Mouse (Mus musculus) heart, postnatal 4 days (tissue): ENCODE data around the gene Trove2. TPM values are rescaled to one million over a fixed set of nuclear protein-coding genes. Genes with fewer than 3 reads are reported as not detected.

Experiments used
- DNase-seq: peaks from one replicate; pipeline ENCODE4 v3.0.0; 2021
- total RNA-seq, 2 experiments: library from RNA; stranded (reverse); gene quantifications; 2 replicates each; pipeline ENCODE4 v1.2.3; 2021

Gene Trove2
- total RNA-seq = 10 to 100 TPM; 11.7 to 12.2 TPM

DNA sequence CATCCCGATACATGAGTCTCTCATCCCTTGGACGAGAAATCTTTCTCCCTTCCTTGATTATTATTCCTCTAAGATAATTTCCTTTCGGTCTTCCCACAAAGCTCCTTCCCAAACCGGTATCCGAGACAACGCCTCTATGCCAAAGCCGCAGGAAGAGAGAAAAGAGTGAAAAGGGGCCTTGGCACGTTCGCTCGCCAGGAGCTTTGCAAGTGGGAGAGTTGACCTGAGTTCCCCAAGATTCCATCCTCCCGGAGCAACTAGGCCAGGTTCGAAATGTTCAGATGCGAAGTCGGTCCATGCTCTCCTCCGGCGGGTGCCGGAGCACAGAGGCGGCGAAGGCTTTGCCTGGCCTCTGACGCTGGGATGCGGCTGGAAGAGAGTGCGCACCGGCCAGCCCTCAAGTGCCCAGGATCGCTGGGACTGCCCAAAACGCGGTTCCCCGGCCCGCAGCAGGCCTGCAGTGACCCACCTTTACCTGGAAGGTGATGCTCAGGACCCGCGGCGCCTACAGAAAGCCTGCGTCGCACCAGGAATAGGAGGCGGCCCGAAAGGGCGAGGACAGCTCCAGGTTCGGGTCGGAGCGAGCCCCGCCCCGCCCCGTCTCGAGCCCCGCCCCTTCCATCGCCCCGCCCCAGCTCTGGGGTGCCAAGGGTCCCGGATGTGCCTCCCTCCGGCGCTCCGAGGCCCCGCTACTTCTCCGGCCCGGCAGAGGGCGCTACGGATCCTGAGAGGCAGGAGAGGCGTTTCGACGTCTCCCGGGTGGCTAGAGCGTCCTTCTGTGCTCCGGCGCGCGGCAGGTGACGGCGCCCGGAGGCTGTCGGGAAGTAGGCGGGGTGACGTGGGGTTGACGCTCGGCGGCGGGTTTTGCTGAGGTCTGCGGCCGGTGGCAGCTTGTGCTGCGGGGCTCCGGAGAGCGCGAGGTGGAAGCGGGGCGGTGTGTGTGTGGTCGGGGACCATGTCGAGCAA, at the start of gene Trove2, which contains the start of gene Uchl5:
Trove2 (minus strand) TSS at position 623 of the 966 bp plus-strand sequence.
Uchl5 (plus strand) TSS at position 827 of the 966 bp plus-strand sequence.
- peak; percentile 99 for DNase-seq

GRCm38 (mm10) chr1:143822677-143823076, 45.8 kb upstream of the Trove2 start:
- no peak for DNase-seq

- no peak for DNase-seq
Observed at GRCm38 (mm10) chr1:143820096-143820877, 43.4 kb upstream of the Trove2 start.

DNA sequence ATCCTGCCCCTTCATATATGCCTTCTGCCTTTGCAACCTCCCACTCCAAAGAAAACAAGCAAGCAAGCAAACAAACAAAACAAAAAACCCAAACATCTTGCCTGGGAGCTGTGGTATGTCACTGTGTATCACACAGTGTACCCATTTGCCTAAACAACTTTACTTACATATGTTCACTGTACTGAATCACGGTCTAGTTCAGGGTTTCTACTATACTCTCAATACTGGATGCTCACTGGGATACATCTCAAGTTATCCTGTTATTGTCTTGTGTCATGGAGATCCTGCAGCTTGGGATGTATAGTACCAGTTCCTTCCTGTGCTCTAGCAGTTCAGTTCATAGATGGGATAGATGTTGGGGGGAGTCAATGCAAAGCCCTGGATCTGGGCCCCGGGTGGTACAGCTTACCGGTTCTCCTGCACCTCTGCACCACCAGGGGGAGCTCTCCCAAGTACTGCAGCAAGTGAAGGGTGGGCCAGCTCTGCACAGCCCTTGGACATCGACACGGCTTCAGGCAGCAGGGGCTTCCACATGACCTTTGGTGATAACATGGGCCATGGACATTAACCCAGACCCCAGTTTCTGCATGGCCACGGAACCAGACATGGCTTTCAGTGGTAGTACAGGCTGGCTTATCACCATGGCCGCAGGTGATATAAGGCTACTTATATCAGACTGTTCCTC, 37.0 kb upstream of the Trove2 start:
- peak; percentile 90 for DNase-seq

DNA sequence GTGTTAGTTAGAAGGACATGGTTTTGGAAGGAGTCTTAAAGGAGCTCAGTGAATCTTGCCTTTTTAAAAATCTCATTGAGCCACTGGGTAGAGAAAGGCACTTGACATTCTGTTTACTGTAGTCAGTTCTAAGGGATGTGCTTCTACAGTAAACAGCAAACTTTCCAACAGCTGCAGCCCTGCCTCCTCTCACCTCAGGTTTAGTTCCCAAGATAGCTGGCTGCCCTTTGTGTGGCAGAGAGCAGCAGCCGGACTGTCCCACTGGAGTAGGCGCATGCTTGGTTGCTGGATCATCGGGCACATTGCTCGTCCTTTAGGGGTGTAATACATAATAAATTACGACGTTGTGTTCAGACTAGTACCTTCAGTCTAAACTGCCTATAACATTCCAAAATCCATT, 32.2 kb upstream of the Trove2 start:
- no peak for DNase-seq

- no peak for DNase-seq
Observed at GRCm38 (mm10) chr1:143803537-143803936, 26.7 kb upstream of the Trove2 start.

DNA sequence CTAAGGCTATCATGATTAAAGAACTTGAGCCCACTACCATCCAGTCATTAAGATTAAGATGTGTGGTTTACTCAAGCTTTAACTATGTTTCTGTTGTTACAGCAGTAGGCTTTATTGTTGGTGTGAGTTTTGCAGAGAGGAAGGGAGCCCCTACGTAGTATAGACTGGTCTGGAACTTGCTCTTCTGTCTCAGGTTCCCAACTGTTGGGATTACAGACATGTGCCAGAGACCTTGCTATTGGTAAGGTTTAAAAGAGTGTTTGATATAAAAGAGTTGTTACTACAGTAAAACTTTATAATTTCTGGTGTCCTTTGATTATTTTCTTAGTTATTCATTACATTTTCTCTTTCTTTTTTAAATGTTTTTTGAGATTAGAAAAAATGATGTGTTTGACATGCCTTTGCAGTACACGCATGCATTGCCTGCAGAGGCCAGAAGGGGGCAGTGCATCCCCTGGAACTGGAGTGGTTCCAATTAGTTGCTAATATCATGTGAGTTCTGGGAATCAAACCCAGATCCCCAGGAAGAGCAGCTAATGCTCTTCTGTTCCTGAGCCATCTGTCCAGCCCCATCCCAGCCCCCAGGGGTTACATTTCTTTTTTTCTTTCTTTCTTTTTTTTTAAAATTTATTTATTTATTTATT, 11.8 kb upstream of the Trove2 start:
- DNase-seq = peak; percentile 40

GRCm38 (mm10) chr1:143777558-143778218, 820 bp upstream of the Trove2 start:
- no peak for DNase-seq

- DNase-seq = no peak
Observed at GRCm38 (mm10) chr1:143773909-143774308, 3.0 kb downstream of the Trove2 start.

DNA sequence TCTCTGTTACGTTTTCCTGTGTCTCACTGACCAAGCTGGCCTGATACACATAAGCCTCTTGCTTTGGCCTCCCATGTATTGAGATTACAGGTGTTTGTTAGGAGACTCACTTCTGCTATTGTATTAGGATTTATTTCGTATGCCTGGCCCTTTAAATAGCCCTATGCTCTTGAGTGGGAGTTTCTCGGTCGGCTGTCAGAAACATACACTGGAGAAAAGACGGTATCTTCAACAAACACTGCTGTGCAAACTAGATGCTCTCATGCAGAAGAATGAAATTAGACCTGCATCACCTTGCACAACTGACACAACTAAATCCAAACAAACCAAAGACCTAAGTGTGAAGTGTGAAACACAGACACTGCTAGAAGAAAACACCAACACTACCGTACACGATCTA, 3.8 kb downstream of the Trove2 start:
- no peak for DNase-seq

GRCm38 (mm10) chr1:143770444-143771109, 6.3 kb downstream of the Trove2 start:
- DNase-seq = no peak

- DNase-seq = no peak
Observed at GRCm38 (mm10) chr1:143766238-143766637, 10.6 kb downstream of the Trove2 start.

DNA sequence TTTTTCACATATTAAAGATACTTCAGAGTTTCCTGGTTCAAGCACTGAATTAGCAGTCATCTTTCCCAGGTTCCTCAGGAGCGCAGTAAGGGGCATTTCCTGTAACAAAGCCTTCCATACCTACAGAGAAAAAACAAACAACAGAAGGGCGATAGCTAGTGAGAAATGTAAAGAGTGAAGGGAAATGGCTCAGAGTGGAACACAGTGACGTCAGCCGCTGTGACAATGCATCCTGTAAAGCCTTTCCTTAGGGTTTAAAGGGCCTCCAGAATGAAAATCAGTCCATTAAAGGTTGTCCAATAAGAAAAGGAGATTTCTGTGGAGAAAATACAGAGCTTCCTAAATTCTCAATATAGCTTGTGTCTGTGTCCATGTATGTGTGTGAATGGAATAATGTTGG, 11.1 kb downstream of the Trove2 start:
- DNase-seq = no peak

GRCm38 (mm10) chr1:143764443-143764842, 12.4 kb downstream of the Trove2 start:
- DNase-seq = no peak

DNA sequence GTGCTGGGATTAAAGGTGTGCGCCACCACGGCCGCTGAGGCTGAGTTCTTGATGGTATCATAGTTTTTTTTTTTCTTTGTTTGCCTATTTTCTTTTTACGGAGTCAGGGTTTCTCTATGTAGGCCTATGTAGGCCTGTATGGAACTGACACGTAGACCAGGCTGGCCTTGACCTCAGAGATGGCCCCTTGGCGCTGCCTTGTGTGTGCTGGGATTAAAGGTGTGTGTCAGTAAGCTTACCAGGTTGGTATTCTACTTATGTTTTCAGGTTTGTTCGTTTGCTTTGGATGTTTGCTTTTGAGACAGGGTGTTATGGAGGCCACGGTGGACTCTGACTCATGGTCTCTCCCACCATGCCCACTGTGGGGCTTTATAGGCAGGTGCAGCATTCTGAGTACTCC, 14.7 kb downstream of the Trove2 start:
- DNase-seq = no peak

DNA sequence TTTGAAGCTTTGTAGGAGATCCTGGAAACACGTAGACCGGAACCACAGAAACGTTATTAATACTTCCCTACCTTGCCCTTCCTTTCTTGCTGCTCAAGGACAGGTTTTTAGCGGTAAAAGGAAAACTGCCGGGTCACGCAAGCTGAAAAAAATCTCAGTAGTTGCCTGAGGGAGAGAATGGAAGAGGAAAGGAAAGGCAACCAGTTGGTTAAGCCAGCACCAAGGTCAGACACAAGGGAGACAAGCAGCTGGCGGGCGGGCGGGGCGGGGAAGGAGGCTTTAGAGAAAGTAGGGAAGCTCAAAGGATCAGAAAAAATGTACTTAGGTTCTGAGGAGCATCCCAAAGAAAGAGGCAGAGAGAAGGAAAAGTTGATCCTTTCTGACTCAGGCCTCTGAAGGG, 31.0 kb downstream of the Trove2 start:
- DNase-seq = no peak

DNA sequence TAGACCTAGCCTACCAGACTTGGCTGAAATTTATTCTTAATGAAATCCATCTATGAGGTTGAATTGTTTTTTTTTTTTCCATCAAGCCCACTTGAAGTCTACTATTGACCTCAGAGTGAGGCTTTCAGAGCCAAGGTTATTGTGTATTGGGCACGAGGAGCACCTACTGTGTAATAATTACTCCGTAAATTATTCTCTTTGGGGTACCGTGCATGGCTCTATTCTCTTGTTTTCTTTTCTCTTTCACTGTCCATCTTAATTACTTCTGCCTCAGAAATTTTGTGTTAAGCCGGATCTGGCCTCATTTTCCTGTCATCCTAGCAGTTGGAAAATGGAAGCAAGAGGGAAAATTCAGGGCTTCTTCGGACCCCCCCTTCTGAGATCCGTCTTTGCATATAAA, 34.7 kb downstream of the Trove2 start:
- no peak for DNase-seq

GRCm38 (mm10) chr1:143741331-143741730, 35.5 kb downstream of the Trove2 start:
- DNase-seq = no peak

DNA sequence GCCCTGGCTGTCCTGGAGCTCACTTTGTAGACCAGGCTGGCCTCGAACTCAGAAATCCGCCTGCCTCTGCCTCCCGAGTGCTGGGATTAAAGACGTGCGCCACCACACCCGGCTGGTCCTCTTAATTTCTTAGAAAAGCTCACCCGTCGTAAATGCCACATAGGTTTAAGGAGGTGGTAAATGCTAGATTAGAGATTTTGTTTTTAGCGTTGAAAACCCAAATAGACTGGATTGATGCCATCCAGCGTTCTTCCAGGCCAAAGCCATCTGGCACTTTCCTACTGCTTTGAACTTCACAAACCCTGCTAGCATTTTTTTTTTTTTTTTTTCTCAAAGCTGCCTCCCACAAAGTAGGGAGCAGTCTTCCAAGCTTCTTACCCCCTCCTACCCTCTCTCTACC, 36.3 kb downstream of the Trove2 start:
- DNase-seq = no peak

GRCm38 (mm10) chr1:143739361-143740350, 37.2 kb downstream of the Trove2 start:
- DNase-seq = peak; percentile 84
